Mouse (Mus musculus) lung, adult 2 months (tissue): Measurements from ENCODE around the gene Pacrg. TPM values are rescaled to one million over a fixed set of nuclear protein-coding genes. Genes with fewer than 3 reads are reported as not detected.

ENCODE experiments used
- DNase-seq: peaks from one replicate; pipeline ENCODE4 v3.0.0; 2022
- H3K4me1 ChIP-seq: fragments of 200-500 bp; 2 replicates; pipeline ENCODE4 v1.6.1; 2011; ENCODE audit warnings: low read length; ENCODE audit not compliant: control insufficient read depth, insufficient read depth
- H3K4me3 ChIP-seq: fragments of 200-500 bp; replicated peaks from 2 replicates; pipeline ENCODE3; 2011; ENCODE audit warnings: low read depth, mild to moderate bottlenecking, control low read depth, low read length; ENCODE audit errors: extremely low read depth
- CTCF ChIP-seq: fragments of 200-500 bp; IDR thresholded peaks from 2 replicates; pipeline ENCODE4 v1.5.1; 2011; ENCODE audit warnings: mild to moderate bottlenecking, low read length, control low read depth; ENCODE audit not compliant: insufficient read depth
- POLR2A ChIP-seq: fragments of 200-500 bp; IDR thresholded peaks from 2 replicates; pipeline ENCODE4 v1.6.1; 2011; ENCODE audit warnings: low read depth, mild to moderate bottlenecking, control low read depth, low read length, borderline replicate concordance; ENCODE audit errors: extremely low read depth
- WGBS: fragments of 180-500 bp; shearing (Covaris S2); methylation state at CpG from one replicate; pipeline ENCODE4 v1.1.7; 2018; 5-methylcytosine and 5-hydroxymethylcytosine counted together
- polyA plus RNA-seq: library from polyadenylated mRNA; depleted of rRNA; stranded (reverse); fragments of >200 nt; gene quantifications from 2 replicates; pipeline ENCODE4 v1.2.3, GENCODE M21; 2012

Gene Pacrg
- polyA plus RNA-seq, 1 experiment: 3.5 TPM

DNA sequence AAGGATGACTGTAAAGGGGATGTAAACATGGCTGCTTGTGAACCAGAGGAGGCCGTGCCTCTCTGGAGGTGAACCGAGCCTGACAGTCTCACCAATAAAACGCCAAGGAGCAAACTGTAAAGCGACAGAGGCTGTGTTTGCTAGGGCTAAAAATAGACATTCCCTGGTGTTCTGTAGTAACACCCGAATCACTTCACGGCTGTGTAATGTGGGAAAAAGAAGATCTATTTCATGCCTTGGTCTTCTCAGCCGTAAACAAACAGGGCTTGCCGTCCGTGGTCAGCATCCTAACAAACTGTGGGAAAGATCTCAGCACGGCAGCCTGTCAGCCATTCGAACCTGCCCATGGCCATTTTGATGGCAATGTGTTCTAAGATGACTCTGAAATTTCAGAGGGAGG is 442.8 kb downstream of the Pacrg start:
- no peak for DNase-seq
- 69% methylated on average over 11 of the region's 11 CpGs for WGBS

GRCm38 (mm10) chr17:10396863-10397262 is 443.2 kb downstream of the Pacrg start:
- WGBS: 91% methylated on average over 6 of the region's 6 CpGs
- Histone ChIP-seq H3K4me3 (no peak overlapping the region), H3K4me1 (no peaks in the 10 kb centered on the region)
- DNase-seq: no peak
- TF ChIP-seq POLR2A (no peak), CTCF (no peak)

More for the DNA sequence above, 442.8 kb downstream of the Pacrg start:
- Histone ChIP-seq H3K4me1 (no peaks in the 10 kb centered on the region), H3K4me3 (no peak overlapping the region)
- TF ChIP-seq POLR2A: no peak
- no peak for TF ChIP-seq CTCF

DNA sequence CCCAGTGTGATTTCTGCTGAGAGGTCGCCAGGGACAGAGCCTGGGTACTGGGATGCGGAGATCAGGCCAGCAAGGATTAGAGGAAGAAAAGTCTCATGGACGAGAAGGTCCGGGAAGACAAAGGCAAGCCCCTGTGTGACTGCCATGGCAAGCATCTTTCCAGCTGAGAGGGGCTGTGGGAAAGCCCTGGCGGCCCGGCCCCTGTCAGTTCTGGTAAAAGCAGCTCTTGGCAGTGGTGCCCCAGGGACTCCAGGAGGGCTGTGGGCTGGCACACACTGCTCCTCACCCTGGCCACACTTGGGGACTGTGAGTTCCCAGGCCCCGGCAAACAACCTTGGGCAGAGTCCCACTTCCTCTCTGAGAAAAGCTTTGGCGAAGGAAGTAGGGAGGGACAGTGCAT is 445.3 kb downstream of the Pacrg start:
- TF ChIP-seq CTCF (no peak), POLR2A (no peak)
- 74% methylated on average over 8 of the region's 8 CpGs for WGBS
- no peak for DNase-seq
- Histone ChIP-seq H3K4me3 (no peak overlapping the region), H3K4me1 (peaks cover 6% of the 10 kb centered on the region)

DNA sequence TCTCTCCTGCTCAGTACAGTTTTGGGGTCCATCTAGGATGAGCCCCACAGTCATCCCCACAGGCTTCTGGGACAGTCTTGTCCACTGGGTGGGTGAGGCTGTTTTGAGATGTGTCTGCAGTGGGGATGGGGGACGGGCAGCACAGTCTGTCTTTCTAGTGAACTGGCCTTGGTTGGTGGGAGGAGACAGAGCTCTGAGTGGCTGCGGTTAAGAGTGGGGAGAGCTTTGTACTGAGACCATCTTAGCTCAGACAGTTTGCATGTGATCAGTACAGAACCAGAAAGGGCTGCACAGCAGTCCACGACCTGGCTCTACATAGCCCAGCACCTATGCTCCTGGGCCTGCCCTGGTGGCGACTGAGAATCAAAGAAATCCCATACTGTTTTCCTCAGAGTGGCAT is 446.3 kb downstream of the Pacrg start:
- peaks cover 6% of the 10 kb centered on the region for H3K4me1 ChIP-seq
- no peak overlapping the region for H3K4me3 ChIP-seq
- TF ChIP-seq CTCF (no peak), POLR2A (no peak)
- WGBS: 93% methylated on average over 4 of the region's 4 CpGs
- no peak for DNase-seq

GRCm38 (mm10) chr17:10392342-10393034 is 447.6 kb downstream of the Pacrg start:
- DNase-seq: no peak
- TF ChIP-seq CTCF (no peak), POLR2A (no peak)
- H3K4me1 ChIP-seq: peaks cover 6% of the 10 kb centered on the region
- whole genome bisulfite sequencing: 77% methylated on average over 14 of the region's 14 CpGs
- no peak overlapping the region for H3K4me3 ChIP-seq

- peaks cover 6% of the 10 kb centered on the region for H3K4me1 ChIP-seq
- WGBS: 41% methylated on average over 19 of the region's 19 CpGs
- TF ChIP-seq CTCF: no peak
- TF ChIP-seq POLR2A: peak; percentile 41; the same call in 1 of the 2 replicates
- no peak overlapping the region for H3K4me3 ChIP-seq
- DNase-seq: peak; percentile 39
These were observed 449.6 kb downstream of the Pacrg start for GRCm38 (mm10) chr17:10390232-10391172.

DNA sequence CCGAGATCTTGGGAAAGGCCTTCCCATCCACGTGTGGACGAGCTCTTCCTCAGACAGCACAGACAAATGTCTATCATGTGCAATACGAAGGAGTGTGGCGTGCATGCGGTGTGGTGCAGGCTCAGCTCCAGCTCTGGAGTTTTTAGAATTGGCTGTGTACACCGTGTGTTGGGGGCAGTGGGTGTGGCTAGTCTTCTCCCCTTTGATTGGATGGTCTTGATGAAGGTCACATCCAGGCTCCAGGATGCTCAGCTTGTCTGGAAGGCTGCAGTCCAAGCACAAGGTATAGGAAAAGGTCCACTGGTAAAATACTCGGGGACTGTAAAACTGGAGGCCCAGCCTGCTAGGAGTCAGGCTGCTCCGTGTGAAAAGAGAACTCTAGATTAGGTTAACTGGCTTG is 450.4 kb downstream of the Pacrg start:
- 72% methylated on average over 9 of the region's 9 CpGs for whole genome bisulfite sequencing
- TF ChIP-seq POLR2A: no peak
- no peak for TF ChIP-seq CTCF
- no peak for DNase-seq
- Histone ChIP-seq H3K4me3 (no peak overlapping the region), H3K4me1 (peaks cover 6% of the 10 kb centered on the region)

- TF ChIP-seq POLR2A (no peak), CTCF (no peak)
- 40% methylated on average over 6 of the region's 6 CpGs for WGBS
- no peak for DNase-seq
- Histone ChIP-seq H3K4me3 (no peak overlapping the region), H3K4me1 (peaks cover 6% of the 10 kb centered on the region)
These were observed 453.6 kb downstream of the Pacrg start for GRCm38 (mm10) chr17:10386548-10386947.

- TF ChIP-seq CTCF (no peak), POLR2A (no peak)
- peaks cover 2% of the 10 kb centered on the region for H3K4me1 ChIP-seq
- WGBS: 71% methylated on average over 6 of the region's 6 CpGs
- no peak overlapping the region for H3K4me3 ChIP-seq
- DNase-seq: no peak
These were observed 456.7 kb downstream of the Pacrg start for GRCm38 (mm10) chr17:10383406-10383805.

GRCm38 (mm10) chr17:10378467-10379175 is 461.5 kb downstream of the Pacrg start:
- TF ChIP-seq POLR2A (no peak), CTCF (no peak)
- 66% methylated on average over 10 of the region's 10 CpGs for WGBS
- Histone ChIP-seq H3K4me3 (no peak overlapping the region), H3K4me1 (peaks cover 5% of the 10 kb centered on the region)
- no peak for DNase-seq
